Mouse (Mus musculus) olfactory bulb, adult 2 months (tissue): ENCODE measurements around the gene Cldn12. TPM values are rescaled to one million over a fixed set of nuclear protein-coding genes. Genes with fewer than 3 reads are reported as not detected.

Source experiments
- H3K27ac ChIP-seq: fragments of 200-500 bp; 2 replicates; pipeline ENCODE4 v1.5.1; 2012; ENCODE audit warnings: low read depth, low read length; ENCODE audit not compliant: insufficient read depth
- H3K4me1 ChIP-seq: fragments of 200-500 bp; 2 replicates; pipeline ENCODE4 v1.6.1; 2012; ENCODE audit warnings: low read length; ENCODE audit not compliant: control insufficient read depth, insufficient read depth
- H3K4me3 ChIP-seq: fragments of 200-500 bp; 2 replicates; pipeline ENCODE4 v1.5.1; 2012; ENCODE audit warnings: mild to moderate bottlenecking, low read depth, low read length, moderate library complexity; ENCODE audit not compliant: insufficient read depth
- CTCF ChIP-seq: fragments of 200-500 bp; IDR thresholded peaks from 2 replicates; pipeline ENCODE4 v1.5.1; 2012; ENCODE audit warnings: low read depth, mild to moderate bottlenecking, low read length, moderate library complexity; ENCODE audit not compliant: insufficient read depth
- POLR2A ChIP-seq: fragments of 200-500 bp; IDR thresholded peaks from 2 replicates; pipeline ENCODE4 v1.6.1; 2012; ENCODE audit warnings: mild to moderate bottlenecking, low read depth, low read length, moderate library complexity; ENCODE audit not compliant: insufficient read depth
- WGBS: fragments of 180-500 bp; shearing (Covaris S2); methylation state at CpG from one replicate; pipeline ENCODE4 v1.1.7; 2018; 5-methylcytosine and 5-hydroxymethylcytosine counted together
- polyA plus RNA-seq: library from polyadenylated mRNA; stranded (reverse); fragments of >200 nt; gene quantifications from 2 replicates; pipeline ENCODE4 v1.2.4, GENCODE M21; 2012; ENCODE audit warnings: low replicate concordance; ENCODE audit not compliant: missing spikeins, insufficient read depth, insufficient read length

Gene Cldn12
- polyA plus RNA-seq, 1 experiment: not detected

GRCm38 (mm10) chr5:5536131-5536530 is 21.4 kb upstream of the Cldn12 start:
- 92% methylated on average over 1 of the region's 1 CpGs for WGBS
- TF ChIP-seq CTCF (no peak), POLR2A (no peak)
- Histone ChIP-seq H3K27ac (no peak overlapping the region), H3K4me3 (no peak overlapping the region), H3K4me1 (no peaks in the 10 kb centered on the region)

DNA sequence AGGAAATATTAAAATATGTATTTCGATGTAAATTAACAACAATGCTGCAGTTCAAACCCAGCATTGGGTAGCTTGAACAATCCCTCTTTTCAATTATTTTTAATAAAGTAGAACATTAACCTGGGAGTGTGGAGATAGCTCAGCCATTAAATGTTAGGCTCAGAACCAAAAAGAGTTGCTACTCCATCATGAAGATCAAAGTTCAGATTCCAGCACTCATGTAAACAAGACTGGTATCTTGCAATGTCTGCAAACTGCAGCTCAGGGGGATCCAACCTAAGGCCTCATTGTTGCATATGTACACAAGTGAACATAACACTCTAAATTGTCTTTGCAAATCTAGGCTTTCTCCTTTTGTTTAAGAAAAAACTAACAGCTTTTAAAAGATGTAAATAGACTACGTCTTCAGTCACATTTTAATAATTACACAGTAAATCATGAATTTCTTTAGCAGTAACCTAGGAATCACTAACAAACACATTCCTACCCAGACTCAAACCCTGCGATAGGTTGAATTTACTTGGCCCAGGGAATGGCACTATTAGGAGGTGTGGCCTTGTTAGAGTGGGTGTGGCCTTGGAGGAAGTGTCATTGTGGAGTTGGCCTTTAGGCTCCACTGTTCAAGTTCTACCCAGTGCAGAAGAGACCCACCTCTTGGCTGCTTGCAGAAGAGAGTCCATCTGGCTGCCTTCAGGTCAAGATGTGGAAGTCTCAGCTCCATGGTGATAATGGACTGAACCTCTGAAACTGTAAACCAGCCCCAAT is 19.1 kb upstream of the Cldn12 start:
- H3K27ac ChIP-seq: no peak overlapping the region
- WGBS: 89% methylated on average over 3 of the region's 3 CpGs
- H3K4me1 ChIP-seq: no peaks in the 10 kb centered on the region
- TF ChIP-seq CTCF (no peak), POLR2A (no peak)
- H3K4me3 ChIP-seq: no peak overlapping the region

DNA sequence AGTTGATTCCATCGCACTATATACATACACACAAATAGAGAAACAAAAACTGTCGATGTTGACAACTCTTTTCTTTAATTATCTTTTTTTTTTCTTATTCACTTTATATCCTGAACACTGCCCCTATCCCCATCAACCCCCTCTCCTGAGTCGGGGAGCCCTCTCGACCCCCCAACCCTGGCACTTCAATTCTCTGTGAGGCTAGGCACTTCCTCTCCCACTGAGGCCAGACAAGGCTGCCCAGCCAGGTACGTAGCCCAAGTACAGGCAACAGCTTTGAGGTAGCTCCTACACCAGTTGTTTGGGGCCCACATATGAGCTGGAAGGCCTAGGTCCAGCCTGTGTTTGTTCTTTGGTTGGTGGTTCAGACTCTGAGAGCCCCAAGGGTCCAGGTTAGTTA is 653 bp upstream of the Cldn12 start:
- 85% methylated on average over 5 of the region's 5 CpGs for WGBS
- no peak overlapping the region for H3K27ac ChIP-seq
- no peak overlapping the region for H3K4me3 ChIP-seq
- no peak for TF ChIP-seq CTCF
- no peak for TF ChIP-seq POLR2A
- H3K4me1 ChIP-seq: peaks cover under 1% of the 10 kb centered on the region

DNA sequence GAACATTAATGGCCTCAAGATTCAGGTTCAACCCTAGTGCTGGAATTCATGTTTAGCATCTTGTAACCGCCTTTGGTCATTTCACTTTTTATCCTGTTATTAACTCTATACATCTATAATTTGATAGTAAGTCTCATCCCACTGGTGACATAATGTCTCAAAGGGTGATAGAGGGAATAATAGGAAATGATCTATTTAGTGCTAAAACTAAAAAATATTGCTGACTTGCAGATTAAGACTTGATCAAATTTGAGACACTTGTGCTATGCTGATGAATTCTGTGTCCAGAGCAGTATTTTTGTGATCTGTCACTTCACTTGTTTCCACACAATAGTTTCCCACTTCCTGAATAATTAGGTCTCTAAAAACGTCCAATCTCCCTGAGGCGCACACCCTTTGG is 3.4 kb downstream of the Cldn12 start:
- no peak for TF ChIP-seq POLR2A
- no peak for TF ChIP-seq CTCF
- Histone ChIP-seq H3K4me1 (peaks cover 14% of the 10 kb centered on the region), H3K4me3 (no peak overlapping the region), H3K27ac (no peak overlapping the region)
- WGBS: 59% methylated on average over 3 of the region's 3 CpGs

GRCm38 (mm10) chr5:5510989-5511388 is 3.8 kb downstream of the Cldn12 start:
- no peak overlapping the region for H3K4me3 ChIP-seq
- WGBS: 41% methylated on average over 5 of the region's 5 CpGs
- peaks cover 14% of the 10 kb centered on the region for H3K4me1 ChIP-seq
- no peak for TF ChIP-seq POLR2A
- TF ChIP-seq CTCF: no peak
- no peak overlapping the region for H3K27ac ChIP-seq

- TF ChIP-seq CTCF: no peak
- TF ChIP-seq POLR2A: no peak
- 38% methylated on average over 10 of the region's 10 CpGs for WGBS
Observed at GRCm38 (mm10) chr5:5510304-5510887, 4.4 kb downstream of the Cldn12 start.

DNA sequence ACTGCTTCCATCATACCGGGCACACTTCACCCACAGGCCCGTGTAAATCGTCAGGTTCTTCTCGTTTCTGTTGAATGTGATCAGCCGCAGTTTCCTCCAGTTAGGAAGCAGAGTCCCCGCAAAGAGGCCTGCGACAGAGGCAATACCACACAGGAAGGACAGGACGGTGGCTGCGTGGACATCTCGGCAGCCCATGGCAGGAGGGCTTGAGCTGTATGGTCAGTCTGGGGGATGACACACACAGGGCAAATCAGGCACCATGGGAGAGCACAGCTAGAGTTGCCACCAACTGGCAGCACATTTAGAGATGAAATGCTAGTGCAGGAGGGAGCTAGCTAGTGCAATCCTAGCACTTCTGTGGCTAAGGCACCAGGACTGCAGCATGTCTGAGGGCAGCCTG is 6.5 kb downstream of the Cldn12 start:
- 62% methylated on average over 10 of the region's 10 CpGs for WGBS
- H3K4me3 ChIP-seq: no peak overlapping the region
- TF ChIP-seq POLR2A (no peak), CTCF (no peak)
- H3K4me1 ChIP-seq: peaks cover 14% of the 10 kb centered on the region
- peak overlapping the region; percentile 77 for H3K27ac ChIP-seq

More at GRCm38 (mm10) chr5:5510304-5510887, 4.4 kb downstream of the Cldn12 start:
- Histone ChIP-seq H3K4me1 (peaks cover 14% of the 10 kb centered on the region), H3K4me3 (no peak overlapping the region), H3K27ac (no peak overlapping the region)

DNA sequence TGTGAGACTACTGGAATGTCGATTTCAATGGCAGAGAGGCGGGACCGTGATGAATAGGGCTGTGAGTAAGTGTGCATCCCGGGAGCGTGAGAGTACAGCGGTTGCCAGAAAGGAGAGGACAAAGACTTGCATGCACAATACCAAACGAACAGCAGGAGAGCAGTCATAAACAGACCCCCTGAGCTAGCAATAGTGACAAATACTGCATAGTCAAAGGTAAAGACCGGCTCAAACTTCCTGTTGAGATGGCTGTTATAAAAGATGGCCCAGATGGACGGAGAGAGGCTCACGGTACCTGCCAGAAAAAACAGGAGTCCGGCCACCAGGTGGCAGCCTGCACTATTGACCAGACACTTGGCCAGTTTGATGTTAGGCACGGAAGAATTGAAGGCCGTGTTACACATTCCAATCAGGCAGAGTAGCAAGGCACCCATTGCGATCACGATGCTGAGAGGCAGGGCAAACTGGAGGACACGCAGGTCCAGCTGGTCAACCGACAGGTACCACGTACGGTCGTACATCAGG is 7.0 kb downstream of the Cldn12 start:
- TF ChIP-seq CTCF (peak; percentile 45), POLR2A (no peak)
- H3K4me3 ChIP-seq: 0 out of 2 replicates have a peak overlapping the region, but pooled peaks have one; percentile 1
- H3K27ac ChIP-seq: peak overlapping the region; percentile 77
- peaks cover 14% of the 10 kb centered on the region for H3K4me1 ChIP-seq
- 21% methylated on average over 20 of the region's 20 CpGs for WGBS

- peaks cover 12% of the 10 kb centered on the region for H3K4me1 ChIP-seq
- H3K4me3 ChIP-seq: no peak overlapping the region
- TF ChIP-seq POLR2A (no peak), CTCF (no peak)
- no peak overlapping the region for H3K27ac ChIP-seq
- 74% methylated on average over 13 of the region's 13 CpGs for WGBS
Observed at GRCm38 (mm10) chr5:5504456-5504855, 10.3 kb downstream of the Cldn12 start.
